Mouse (Mus musculus): ENCODE measurements around the gene Lpcat2. TPM values are rescaled to one million over a fixed set of nuclear protein-coding genes. Genes with fewer than 3 reads are reported as not detected.

The Lpcat2 gene
- polyA plus RNA-seq, 1 experiment: 10.6 TPM

- DNase-seq: no peak
- TF ChIP-seq CTCF (IDR thresholded peaks at IDR 0.05; ENCODE audit: borderline replicate concordance, insufficient read depth, low read depth, low read length) (no peak), POLR2A (IDR thresholded peaks at IDR 0.05; ENCODE audit: borderline replicate concordance, insufficient read depth, low read length) (no peak)
- 96% methylated on average over 5 of the region's 5 CpGs for WGBS
- Histone ChIP-seq H3K4me1 (ENCODE audit: control insufficient read depth, insufficient read depth, low read length) (no peaks in the 10 kb centered on the region; the same call in 1 of the 2 replicates), H3K4me3 (replicated peaks; ENCODE audit: insufficient read depth, low read depth, low read length) (no peak within 1 kb of the TSS), H3K27me3 (ENCODE audit: control insufficient read depth, insufficient read depth, low read length) (no peaks in the 10 kb centered on the region), H3K27ac (ENCODE audit: insufficient read depth, low read length) (no peak within 1 kb of the TSS)
Measured at GRCm38 (mm10) chr8:92901107-92901506, 46.0 kb downstream of the Lpcat2 start, which contains the start of gene Capns2. TSS of gene Capns2 (plus strand) at chr8:92901407.

- Histone ChIP-seq H3K27ac (ENCODE audit: insufficient read depth, low read length) (no peak overlapping the region), H3K4me3 (replicated peaks; ENCODE audit: insufficient read depth, low read depth, low read length) (no peak overlapping the region), H3K4me1 (ENCODE audit: control insufficient read depth, insufficient read depth, low read length) (no peaks in the 10 kb centered on the region; the same call in 1 of the 2 replicates), H3K27me3 (ENCODE audit: control insufficient read depth, insufficient read depth, low read length) (no peaks in the 10 kb centered on the region)
- no peak for DNase-seq
- 13% methylated on average over 2 of the region's 2 CpGs for WGBS
- TF ChIP-seq POLR2A (IDR thresholded peaks at IDR 0.05; ENCODE audit: borderline replicate concordance, insufficient read depth, low read length) (no peak), CTCF (IDR thresholded peaks at IDR 0.05; ENCODE audit: borderline replicate concordance, insufficient read depth, low read depth, low read length) (no peak)
Measured at GRCm38 (mm10) chr8:92902981-92903380, 47.8 kb downstream of the Lpcat2 start.

GRCm38 (mm10) chr8:92903488-92904135, 48.5 kb downstream of the Lpcat2 start:
- no peak for DNase-seq
- H3K4me3 ChIP-seq (replicated peaks; ENCODE audit: insufficient read depth, low read depth, low read length): no peak overlapping the region

GRCm38 (mm10) chr8:92906553-92906952, 51.4 kb downstream of the Lpcat2 start:
- WGBS: 96% methylated on average over 9 of the region's 9 CpGs
- no peak overlapping the region for H3K4me3 ChIP-seq (replicated peaks; ENCODE audit: insufficient read depth, low read depth, low read length)
- no peaks in the 10 kb centered on the region for H3K27me3 ChIP-seq (ENCODE audit: control insufficient read depth, insufficient read depth, low read length)
- no peak for TF ChIP-seq CTCF (IDR thresholded peaks at IDR 0.05; ENCODE audit: borderline replicate concordance, insufficient read depth, low read depth, low read length)
- no peak for TF ChIP-seq POLR2A (IDR thresholded peaks at IDR 0.05; ENCODE audit: borderline replicate concordance, insufficient read depth, low read length)
- no peaks in the 10 kb centered on the region; the same call in 1 of the 2 replicates for H3K4me1 ChIP-seq (ENCODE audit: control insufficient read depth, insufficient read depth, low read length)
- H3K27ac ChIP-seq (ENCODE audit: insufficient read depth, low read length): no peak overlapping the region
- DNase-seq: no peak

More at GRCm38 (mm10) chr8:92903488-92904135, 48.5 kb downstream of the Lpcat2 start:
- 24% methylated on average over 11 of the region's 11 CpGs for WGBS
- TF ChIP-seq CTCF (IDR thresholded peaks at IDR 0.05; ENCODE audit: borderline replicate concordance, insufficient read depth, low read depth, low read length) (no peak), POLR2A (IDR thresholded peaks at IDR 0.05; ENCODE audit: borderline replicate concordance, insufficient read depth, low read length) (no peak)
- Histone ChIP-seq H3K4me1 (ENCODE audit: control insufficient read depth, insufficient read depth, low read length) (no peaks in the 10 kb centered on the region; the same call in 1 of the 2 replicates), H3K27ac (ENCODE audit: insufficient read depth, low read length) (no peak overlapping the region), H3K27me3 (ENCODE audit: control insufficient read depth, insufficient read depth, low read length) (no peaks in the 10 kb centered on the region)

- 94% methylated on average over 2 of the region's 2 CpGs for WGBS
Measured at GRCm38 (mm10) chr8:92908448-92908847, 53.3 kb downstream of the Lpcat2 start.

GRCm38 (mm10) chr8:92911477-92911876, 56.3 kb downstream of the Lpcat2 start:
- WGBS: 87% methylated on average over 3 of the region's 3 CpGs
- no peaks in the 10 kb centered on the region for H3K27me3 ChIP-seq (ENCODE audit: control insufficient read depth, insufficient read depth, low read length)
- no peak for DNase-seq
- no peak overlapping the region for H3K4me3 ChIP-seq (replicated peaks; ENCODE audit: insufficient read depth, low read depth, low read length)
- no peak for TF ChIP-seq CTCF (IDR thresholded peaks at IDR 0.05; ENCODE audit: borderline replicate concordance, insufficient read depth, low read depth, low read length)
- TF ChIP-seq POLR2A (IDR thresholded peaks at IDR 0.05; ENCODE audit: borderline replicate concordance, insufficient read depth, low read length): no peak
- H3K27ac ChIP-seq (ENCODE audit: insufficient read depth, low read length): no peak overlapping the region
- H3K4me1 ChIP-seq (ENCODE audit: control insufficient read depth, insufficient read depth, low read length): no peaks in the 10 kb centered on the region

More at GRCm38 (mm10) chr8:92908448-92908847, 53.3 kb downstream of the Lpcat2 start:
- Histone ChIP-seq H3K27ac (ENCODE audit: insufficient read depth, low read length) (no peak overlapping the region), H3K27me3 (ENCODE audit: control insufficient read depth, insufficient read depth, low read length) (no peaks in the 10 kb centered on the region), H3K4me1 (ENCODE audit: control insufficient read depth, insufficient read depth, low read length) (no peaks in the 10 kb centered on the region; the same call in 1 of the 2 replicates), H3K4me3 (replicated peaks; ENCODE audit: insufficient read depth, low read depth, low read length) (no peak overlapping the region)
- TF ChIP-seq POLR2A (IDR thresholded peaks at IDR 0.05; ENCODE audit: borderline replicate concordance, insufficient read depth, low read length) (no peak), CTCF (IDR thresholded peaks at IDR 0.05; ENCODE audit: borderline replicate concordance, insufficient read depth, low read depth, low read length) (no peak)
- DNase-seq: no peak

GRCm38 (mm10) chr8:92913396-92913795, 58.3 kb downstream of the Lpcat2 start:
- no peak for DNase-seq
- no peak overlapping the region for H3K27ac ChIP-seq (ENCODE audit: insufficient read depth, low read length)
- no peak for TF ChIP-seq POLR2A (IDR thresholded peaks at IDR 0.05; ENCODE audit: borderline replicate concordance, insufficient read depth, low read length)
- no peak for TF ChIP-seq CTCF (IDR thresholded peaks at IDR 0.05; ENCODE audit: borderline replicate concordance, insufficient read depth, low read depth, low read length)
- H3K27me3 ChIP-seq (ENCODE audit: control insufficient read depth, insufficient read depth, low read length): no peaks in the 10 kb centered on the region
- no peaks in the 10 kb centered on the region for H3K4me1 ChIP-seq (ENCODE audit: control insufficient read depth, insufficient read depth, low read length)
- no peak overlapping the region for H3K4me3 ChIP-seq (replicated peaks; ENCODE audit: insufficient read depth, low read depth, low read length)
- 76% methylated on average over 7 of the region's 7 CpGs for WGBS

- Histone ChIP-seq H3K27me3 (ENCODE audit: control insufficient read depth, insufficient read depth, low read length) (no peaks in the 10 kb centered on the region), H3K27ac (ENCODE audit: insufficient read depth, low read length) (no peak overlapping the region), H3K4me1 (ENCODE audit: control insufficient read depth, insufficient read depth, low read length) (no peaks in the 10 kb centered on the region), H3K4me3 (replicated peaks; ENCODE audit: insufficient read depth, low read depth, low read length) (no peak overlapping the region)
- 82% methylated on average over 3 of the region's 3 CpGs for WGBS
- TF ChIP-seq CTCF (IDR thresholded peaks at IDR 0.05; ENCODE audit: borderline replicate concordance, insufficient read depth, low read depth, low read length) (no peak), POLR2A (IDR thresholded peaks at IDR 0.05; ENCODE audit: borderline replicate concordance, insufficient read depth, low read length) (no peak)
- DNase-seq: no peak
Measured at GRCm38 (mm10) chr8:92916082-92916481, 60.9 kb downstream of the Lpcat2 start.

Measured in cerebellum, adult 2 months (tissue).